Mouse (Mus musculus) adrenal gland, postnatal 4 days (tissue): Measurements from ENCODE around the gene Gm732. TPM values are rescaled to one million over a fixed set of nuclear protein-coding genes. Genes with fewer than 3 reads are reported as not detected.

Experiments
- DNase-seq, 2 experiments: peaks; one replicate each; pipeline ENCODE4 v3.0.0; 2021 to 2022; ENCODE audit warnings: low spot score in 2 of 2, mixed read lengths in 2 of 2
- long read RNA-seq, 2 experiments: library from polyadenylated mRNA; stranded (forward); transcript quantifications; one replicate each; pipeline ENCODE4 v2.0.0; 2021
- total RNA-seq, 2 experiments: library from RNA; stranded (reverse); gene quantifications; 2 replicates each; pipeline ENCODE4 v1.2.3; 2021

The Gm732 gene
- total RNA-seq = not detected
- long read RNA-seq, experiment 1 = 0 reads
- long read RNA-seq, experiment 2 = 0 reads

- no peak for DNase-seq
Observed at GRCm38 (mm10) chrX:107948365-107948764, at the start of gene Gm732. Gene Gm732, minus strand, starts transcription at chrX:107948465.

Other genes with a start within 250 kb of the Gm732 start
- gene Tent5d, start 155.9 kb downstream of the Gm732 start, total RNA-seq = not detected
- gene 2610002M06Rik, start 132.1 kb downstream of the Gm732 start, total RNA-seq = 10 to 100 TPM; 13.7 to 18.4 TPM